In genomic region chr2:120046486-120047310, GRCm38 (mm10) we compare ENCODE assay signal across 12 mouse cellular contexts. TPM values are rescaled to one million over a fixed set of nuclear protein-coding genes. Genes with fewer than 3 reads are reported as not detected.
DNase-seq lines count a peak whose midpoint lies in the region; ATAC-seq and TF ChIP-seq lines count a peak whose summit lies in the region.
"Had no signal": no experiment of that assay in that cellular context is flagged by ENCODE, and none has a peak within 500 bp of the region (broad histone marks: within the 10 kb centered on the region; RNA-seq: fewer than 3 reads in every experiment).

No protein-coding gene starts in this region.

- H3K27ac ChIP-seq in heart, embryonic 15.5 days, result no peak overlapping the region
- no peak overlapping the region for H3K27ac ChIP-seq in lung, embryonic 16.5 days (ENCODE audit: low read length)
- H3K27ac ChIP-seq in stomach, postnatal 0 days (replicated peaks), result no peak overlapping the region
- no peak overlapping the region for H3K27ac ChIP-seq in forebrain, embryonic 16.5 days (ENCODE audit: low read length)

- WGBS in heart, embryonic 15.5 days, result 64% methylated on average over 14 of the region's 14 CpGs
- WGBS in lung, embryonic 16.5 days, result 54% methylated on average over 14 of the region's 14 CpGs
- 53% methylated on average over 14 of the region's 14 CpGs for WGBS in stomach, postnatal 0 days
- WGBS in forebrain, embryonic 16.5 days, result 74% methylated on average over 14 of the region's 14 CpGs

- H3K4me2 ChIP-seq in heart, embryonic 15.5 days, result no peak overlapping the region
- no peak overlapping the region for H3K4me2 ChIP-seq in lung, embryonic 16.5 days (ENCODE audit: low read depth, low read length)
- no peak overlapping the region for H3K4me2 ChIP-seq in stomach, postnatal 0 days (replicated peaks; ENCODE audit: low read depth)
- no peak overlapping the region for H3K4me2 ChIP-seq in forebrain, embryonic 16.5 days (ENCODE audit: low read length)
- H3K4me2 ChIP-seq: heart, embryonic 12.5 days; liver, embryonic 11.5 days had no signal

- intact Hi-C loops in left cerebral cortex, postnatal 36 days (cut with DNase I), result no loop called here

- 0 out of 2 replicates have a peak overlapping the region, but pooled peaks have one; percentile 10 for H3K9ac ChIP-seq in heart, embryonic 15.5 days
- H3K9ac ChIP-seq in lung, embryonic 16.5 days (ENCODE audit: low read length), result peak overlapping the region; percentile 7; the same call in 1 of the 2 replicates
- no peak overlapping the region for H3K9ac ChIP-seq in stomach, postnatal 0 days (ENCODE audit: low read length)
- H3K9ac ChIP-seq in forebrain, embryonic 16.5 days (replicated peaks; ENCODE audit: low read depth, low read length), result no peak overlapping the region
- H3K9ac ChIP-seq: heart, embryonic 12.5 days had no signal

- TF ChIP-seq CTCF in stomach, postnatal 0 days (IDR thresholded peaks at IDR 0.05; ENCODE audit: low read depth), result no peak

- no peak for TF ChIP-seq EP300 in stomach, postnatal 0 days (optimal IDR thresholded peaks at IDR 0.05)

- peaks cover 13% of the 10 kb centered on the region for H3K4me1 ChIP-seq in heart, embryonic 15.5 days (replicated peaks)
- peaks cover 5% of the 10 kb centered on the region for H3K4me1 ChIP-seq in lung, embryonic 16.5 days (replicated peaks; ENCODE audit: control insufficient read depth, insufficient read depth, low read length)
- peaks cover 3% of the 10 kb centered on the region; the same call in 1 of the 2 replicates for H3K4me1 ChIP-seq in stomach, postnatal 0 days (replicated peaks; ENCODE audit: control insufficient read depth, insufficient read depth)
- no peaks in the 10 kb centered on the region for H3K4me1 ChIP-seq in forebrain, embryonic 16.5 days (replicated peaks; ENCODE audit: control insufficient read depth, insufficient read depth, low read length)

- peaks cover 10% of the 10 kb centered on the region for H3K36me3 ChIP-seq in heart, embryonic 15.5 days
- H3K36me3 ChIP-seq in lung, embryonic 16.5 days (ENCODE audit: control insufficient read depth, insufficient read depth, low read length), result peaks cover 1% of the 10 kb centered on the region; the same call in 1 of the 2 replicates
- H3K36me3 ChIP-seq in stomach, postnatal 0 days (ENCODE audit: control insufficient read depth, insufficient read depth, low read length), result no peaks in the 10 kb centered on the region
- H3K36me3 ChIP-seq in forebrain, embryonic 16.5 days (ENCODE audit: control insufficient read depth, insufficient read depth), result peaks cover 7% of the 10 kb centered on the region

- no peak for DNase-seq in heart, adult 11 months
- no peak for DNase-seq in lung, postnatal 14 days
- DNase-seq in left cerebral cortex, postnatal 36 days (ENCODE audit: low spot score in 2 of 2), result peak; percentile 60 to 66
- DNase-seq in stomach, postnatal 0 days (ENCODE audit: low spot score), result peak; percentile 64
- DNase-seq: cerebellum, adult 18-20 months; lung, postnatal 4 days had no signal

- H3K27me3 ChIP-seq in heart, embryonic 15.5 days, result peaks cover 5% of the 10 kb centered on the region
- no peaks in the 10 kb centered on the region for H3K27me3 ChIP-seq in lung, embryonic 16.5 days (ENCODE audit: control insufficient read depth, insufficient read depth, low read depth, low read length)
- no peaks in the 10 kb centered on the region for H3K27me3 ChIP-seq in stomach, postnatal 0 days (ENCODE audit: control insufficient read depth, insufficient read depth, low read length)
- no peaks in the 10 kb centered on the region for H3K27me3 ChIP-seq in forebrain, embryonic 16.5 days (replicated peaks; ENCODE audit: control insufficient read depth, insufficient read depth, low read length)

- H3K4me3 ChIP-seq in heart, embryonic 15.5 days, result no peak overlapping the region
- no peak overlapping the region for H3K4me3 ChIP-seq in lung, embryonic 16.5 days (ENCODE audit: low read length)
- H3K4me3 ChIP-seq in stomach, postnatal 0 days (ENCODE audit: low read depth, low read length), result no peak overlapping the region
- no peak overlapping the region for H3K4me3 ChIP-seq in forebrain, embryonic 16.5 days (replicated peaks; ENCODE audit: low read length)
- H3K4me3 ChIP-seq: heart, embryonic 12.5 days had no signal

- ATAC-seq in heart, embryonic 15.5 days (replicated peaks; ENCODE audit: insufficient number of reproducible peaks, insufficient read depth, low FRiP score, low read depth), result no peak
- no peak for ATAC-seq in lung, embryonic 16.5 days (ENCODE audit: low read depth)
- peak; percentile 65 for ATAC-seq in stomach, postnatal 0 days (ENCODE audit: low FRiP score, low TSS enrichment)
- no peak for ATAC-seq in forebrain, embryonic 16.5 days
- no peak for ATAC-seq in monocyte, adult 5-6 weeks (replicated peaks; ENCODE audit: insufficient number of reproducible peaks, low FRiP score, low TSS enrichment, poor library complexity, severe bottlenecking)

- H3K9me3 ChIP-seq in heart, embryonic 15.5 days (replicated peaks), result no peaks in the 10 kb centered on the region
- no peaks in the 10 kb centered on the region for H3K9me3 ChIP-seq in lung, embryonic 16.5 days (ENCODE audit: control insufficient read depth, low read length)
- no peaks in the 10 kb centered on the region for H3K9me3 ChIP-seq in stomach, postnatal 0 days (ENCODE audit: control insufficient read depth, low read length)
- H3K9me3 ChIP-seq in forebrain, embryonic 16.5 days (ENCODE audit: control insufficient read depth, low read length), result no peaks in the 10 kb centered on the region
- H3K9me3 ChIP-seq: heart, embryonic 12.5 days had no signal

RNA-seq across cellular contexts. Expression of gene Pla2g4b, which starts 13.5 kb away (rescaled TPM):
- polyA plus RNA-seq in heart, embryonic 15.5 days (2015; fragmentation: Nextera tagmentation; extraction: Ambion mirVana), result 0.90 and 1.3 TPM in 2 replicates
- 1.1 and 1.4 TPM in 2 replicates for polyA plus RNA-seq in lung, embryonic 16.5 days (2015; fragmentation: Nextera tagmentation; extraction: Ambion mirVana)
- total RNA-seq in left cerebral cortex, postnatal 36 days (2021), result 1 to 10 TPM; 1.4 to 3.7 TPM
- 8.0 and 8.7 TPM in 2 replicates for polyA plus RNA-seq in stomach, postnatal 0 days (2015; fragmentation: Nextera tagmentation; extraction: Ambion mirVana)
- 2.4 and 4.0 TPM in 2 replicates for polyA plus RNA-seq in forebrain, embryonic 16.5 days (2015; fragmentation: Nextera tagmentation; extraction: Ambion mirVana)
- 1.5 to 4.7 TPM (median 2.4 TPM) in 3 replicates for total RNA-seq in monocyte, adult 5-6 weeks (2017)

RNA-seq across cellular contexts. Expression of gene Gm28042, which starts 19.4 kb away (rescaled TPM):
- polyA plus RNA-seq in heart, embryonic 15.5 days (2015; fragmentation: Nextera tagmentation; extraction: Ambion mirVana), result 3.1 and 4.1 TPM in 2 replicates
- polyA plus RNA-seq in lung, embryonic 16.5 days (2015; fragmentation: Nextera tagmentation; extraction: Ambion mirVana), result 2.3 and 4.3 TPM in 2 replicates
- under 1 TPM in 1 of 2 experiments, not detected in 1; 0.84 TPM for total RNA-seq in left cerebral cortex, postnatal 36 days (2021)
- polyA plus RNA-seq in stomach, postnatal 0 days (2015; fragmentation: Nextera tagmentation; extraction: Ambion mirVana), result 4.3 and 5.6 TPM in 2 replicates
- polyA plus RNA-seq in forebrain, embryonic 16.5 days (2015; fragmentation: Nextera tagmentation; extraction: Ambion mirVana), result 4.6 and 7.2 TPM in 2 replicates
- total RNA-seq in monocyte, adult 5-6 weeks (2017), result 0.57 to 1.3 TPM in 2 of 3 replicates, not detected in the other

RNA-seq across cellular contexts. Expression of gene Jmjd7, which starts 19.4 kb away (rescaled TPM):
- polyA plus RNA-seq in heart, embryonic 15.5 days (2015; fragmentation: Nextera tagmentation; extraction: Ambion mirVana), result 12.3 and 16.6 TPM in 2 replicates
- polyA plus RNA-seq in lung, embryonic 16.5 days (2015; fragmentation: Nextera tagmentation; extraction: Ambion mirVana), result 21.2 and 22.9 TPM in 2 replicates
- 1 to 10 TPM; 3.4 to 4.8 TPM for total RNA-seq in left cerebral cortex, postnatal 36 days (2021)
- 11.3 and 12.7 TPM in 2 replicates for polyA plus RNA-seq in stomach, postnatal 0 days (2015; fragmentation: Nextera tagmentation; extraction: Ambion mirVana)
- 16.2 and 17.4 TPM in 2 replicates for polyA plus RNA-seq in forebrain, embryonic 16.5 days (2015; fragmentation: Nextera tagmentation; extraction: Ambion mirVana)
- total RNA-seq in monocyte, adult 5-6 weeks (2017), result 3.5 to 6.9 TPM (median 6.0 TPM) in 3 replicates

Comparison
In these comparisons a context has a peak if more than half of its experiments do, and no peak if none do; other contexts are left out.
1. H3K9ac ChIP-seq: peak in heart, embryonic 15.5 days (single experiment) and lung, embryonic 16.5 days (single experiment); none in stomach, postnatal 0 days (single experiment) and forebrain, embryonic 16.5 days (single experiment).
2. DNase-seq: peak in left cerebral cortex, postnatal 36 days (2 of 2) and stomach, postnatal 0 days (single experiment); none in heart, adult 11 months (single experiment) and lung, postnatal 14 days (single experiment).